Comparison of ENCODE assay signal across 10 mouse cellular contexts in the genomic region with DNA sequence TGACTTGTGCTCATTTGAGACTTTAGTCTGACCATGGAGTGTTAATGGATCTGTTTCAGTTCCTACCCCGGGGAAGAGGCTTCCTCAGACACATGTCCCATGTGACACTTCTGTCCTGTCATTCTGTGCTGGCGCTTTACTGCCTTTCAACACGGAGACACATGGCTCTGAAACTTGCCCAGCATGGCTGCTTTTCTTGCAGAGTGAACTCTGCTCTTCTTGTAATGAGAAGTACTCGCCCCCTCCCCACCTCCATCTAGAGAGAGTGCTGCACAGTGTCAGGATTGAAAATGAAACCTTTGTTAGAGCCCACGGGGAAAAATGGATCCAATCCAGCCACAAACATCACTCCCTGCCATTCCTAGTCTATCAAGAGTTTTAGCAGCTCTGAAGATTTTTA.
DNase-seq lines count a peak whose midpoint lies in the region; ATAC-seq and TF ChIP-seq lines count a peak whose summit lies in the region.
"Had no signal": no experiment of that assay in that cellular context is flagged by ENCODE, and none has a peak within 500 bp of the region (broad histone marks: within the 10 kb centered on the region; RNA-seq: fewer than 3 reads in every experiment).

No protein-coding gene starts in this region.

- H3K4me2 ChIP-seq in lung, embryonic 15.5 days, result no peak overlapping the region
- H3K4me2 ChIP-seq in heart, embryonic 15.5 days, result peak overlapping the region; percentile 34; the same call in 1 of the 2 replicates

- 30% methylated on average over 5 of the region's 5 CpGs for WGBS in lung, embryonic 15.5 days
- WGBS in heart, embryonic 15.5 days, result 24% methylated on average over 5 of the region's 5 CpGs
- WGBS in small intestine, adult 2 months, result 37% methylated on average over 5 of the region's 5 CpGs

- H3K4me3 ChIP-seq in lung, embryonic 15.5 days, result no peak overlapping the region
- no peak overlapping the region for H3K4me3 ChIP-seq in heart, embryonic 15.5 days
- no peak overlapping the region for H3K4me3 ChIP-seq in small intestine, adult 2 months (ENCODE audit: low read depth, low read length)

- H3K9me3 ChIP-seq in lung, embryonic 15.5 days, result no peaks in the 10 kb centered on the region
- no peaks in the 10 kb centered on the region for H3K9me3 ChIP-seq in heart, embryonic 15.5 days (replicated peaks)

- DNase-seq in gastrocnemius, adult 18-20 months (ENCODE audit: low spot score), result peak; percentile 21
- no peak for DNase-seq in gastrocnemius, postnatal 10 days
- DNase-seq in lung, adult 18-20 months, result no peak
- no peak for DNase-seq in spleen, adult 12 weeks (ENCODE audit: low spot score)
- no peak for DNase-seq in c-Kit-positive CD71-positive TER-119-positive erythroid progenitor cells, embryonic 14.5 days (ENCODE audit: low spot score)
- DNase-seq: right cerebral cortex, postnatal 4 days had no signal

- peaks cover 44% of the 10 kb centered on the region for H3K4me1 ChIP-seq in lung, embryonic 15.5 days
- peaks cover 37% of the 10 kb centered on the region for H3K4me1 ChIP-seq in heart, embryonic 15.5 days (replicated peaks)
- peaks cover 6% of the 10 kb centered on the region for H3K4me1 ChIP-seq in small intestine, adult 2 months (ENCODE audit: control insufficient read depth, insufficient read depth, insufficient read length, low read length)

- no peak for TF ChIP-seq POLR2A in small intestine, adult 2 months (IDR thresholded peaks at IDR 0.05; ENCODE audit: low read depth, low read length)

- no peak for ATAC-seq in lung, embryonic 15.5 days (ENCODE audit: borderline replicate concordance, extremely low read depth, low FRiP score, low TSS enrichment)
- ATAC-seq in heart, embryonic 15.5 days (replicated peaks; ENCODE audit: insufficient number of reproducible peaks, insufficient read depth, low FRiP score, low read depth), result no peak
- ATAC-seq: activated CD4-positive, CD25-positive, alpha-beta regulatory T cell, adult 4 months had no signal

- H3K27me3 ChIP-seq in lung, embryonic 15.5 days, result no peaks in the 10 kb centered on the region
- H3K27me3 ChIP-seq in heart, embryonic 15.5 days, result no peaks in the 10 kb centered on the region
- no peaks in the 10 kb centered on the region for H3K27me3 ChIP-seq in small intestine, adult 2 months (ENCODE audit: control insufficient read depth, insufficient read depth, low read length)

- no peak for TF ChIP-seq CTCF in small intestine, adult 2 months (IDR thresholded peaks at IDR 0.05; ENCODE audit: extremely low read depth, insufficient read length, insufficient replicate concordance, low read depth, low read length)

- H3K36me3 ChIP-seq in lung, embryonic 15.5 days, result no peaks in the 10 kb centered on the region
- 0 out of 2 replicates have a peak, but pooled peaks cover 4% of the 10 kb centered on the region for H3K36me3 ChIP-seq in heart, embryonic 15.5 days
- H3K36me3 ChIP-seq in small intestine, adult 2 months (ENCODE audit: control insufficient read depth, insufficient read depth, low read length), result peaks cover 9% of the 10 kb centered on the region

- no peak overlapping the region for H3K9ac ChIP-seq in lung, embryonic 15.5 days
- H3K9ac ChIP-seq in heart, embryonic 15.5 days, result no peak overlapping the region

- peak overlapping the region; percentile 58 for H3K27ac ChIP-seq in lung, embryonic 15.5 days
- peak overlapping the region; percentile 54 for H3K27ac ChIP-seq in heart, embryonic 15.5 days
- H3K27ac ChIP-seq in small intestine, adult 2 months (ENCODE audit: insufficient read depth, low read depth, low read length), result 0 out of 2 replicates have a peak overlapping the region, but pooled peaks have one; percentile 17
